Mouse (Mus musculus): Measurements from ENCODE around the gene Usp29.

Usp29 gene

GRCm38 (mm10) chr7:6730241-6730640, at the start of gene Usp29, which contains the start of gene Peg3:
Gene Usp29 (plus strand): TSS chr7:6730578.
Gene Peg3 (minus strand): TSS chr7:6730431.
- peak; percentile 88 for DNase-seq (ENCODE audit: extremely low spot score)

DNA sequence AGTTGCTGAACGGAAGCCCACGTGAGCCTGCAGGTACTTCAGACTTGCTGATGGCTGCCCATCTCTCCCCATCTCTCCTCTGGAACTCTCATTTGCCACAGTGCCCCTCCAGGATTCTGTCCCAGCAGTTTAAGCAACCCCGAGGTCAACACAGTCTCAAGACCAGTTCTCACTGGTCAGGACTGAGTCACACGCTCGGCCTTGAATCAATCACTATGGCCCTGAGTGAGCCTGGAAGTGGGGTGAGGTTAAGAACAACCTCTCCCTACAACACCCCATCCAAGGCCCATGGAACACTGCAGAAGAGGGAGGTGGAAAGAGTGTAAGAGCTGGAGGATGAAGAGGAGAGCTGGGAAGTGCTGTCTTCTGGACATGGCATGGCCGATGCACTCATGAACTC, 44.9 kb upstream of the Usp29 start:
- DNase-seq (ENCODE audit: extremely low spot score): no peak

DNA sequence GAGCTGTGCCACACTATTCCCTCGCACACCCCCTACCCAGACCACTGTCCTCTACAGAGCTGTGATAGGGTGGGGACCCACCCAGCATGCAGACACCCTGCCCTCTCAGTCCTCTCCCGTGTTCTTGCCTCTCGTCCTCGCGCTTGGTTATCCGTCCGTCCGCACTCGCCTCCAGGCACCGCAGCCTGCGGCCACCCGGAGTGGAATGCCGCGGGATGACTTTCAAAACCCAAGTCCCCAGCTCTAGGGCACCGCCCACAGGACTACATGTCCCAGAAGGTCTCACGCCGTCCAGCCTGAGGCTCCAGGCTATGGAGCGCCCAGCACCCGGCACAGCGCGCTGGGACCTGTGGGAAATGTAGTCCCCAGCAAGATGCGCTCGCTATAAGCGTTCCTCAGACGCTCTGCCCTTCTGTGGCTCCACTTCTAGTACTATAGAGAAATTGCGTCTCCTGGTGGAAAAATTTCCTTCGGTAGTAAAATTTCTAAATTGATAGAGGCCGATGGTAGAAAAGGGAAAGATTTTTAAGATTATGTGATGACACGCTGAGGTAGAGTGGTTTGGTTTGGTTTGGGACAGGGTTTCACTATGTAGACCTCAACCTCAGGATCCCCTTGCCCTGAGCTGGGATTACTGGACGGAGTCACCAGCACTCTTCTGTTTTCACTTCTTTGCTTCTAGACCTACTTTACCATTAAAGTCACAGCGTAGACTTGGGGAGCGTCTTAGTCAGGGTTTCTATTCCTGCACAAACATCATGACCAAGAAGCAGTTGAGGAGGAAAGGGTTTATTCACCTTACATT, 33.9 kb upstream of the Usp29 start, which contains the start of gene Zim1:
Gene Zim1 (minus strand): TSS at position 210 of the 805 bp plus-strand sequence.
- DNase-seq (ENCODE audit: extremely low spot score): peak; percentile 85

DNA sequence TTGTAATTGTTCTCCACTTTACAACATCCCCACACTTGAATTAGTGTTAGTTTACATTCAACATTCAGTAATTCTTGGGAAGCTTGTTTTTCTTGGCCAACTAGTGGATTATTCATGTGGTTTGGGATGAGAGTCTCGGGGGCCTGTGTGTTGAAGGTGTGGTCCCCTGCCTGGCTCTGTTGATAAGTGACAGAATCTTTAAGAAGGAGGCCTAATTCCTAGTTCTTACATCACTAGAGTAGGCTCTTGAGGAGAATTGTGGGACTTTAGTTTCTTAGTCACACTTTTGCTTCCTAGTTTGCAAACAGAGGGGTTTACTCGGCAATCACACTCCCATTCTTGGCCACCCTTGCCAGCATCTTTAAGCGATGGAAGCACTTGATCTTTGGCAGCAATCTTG, 31.1 kb upstream of the Usp29 start:
- DNase-seq (ENCODE audit: extremely low spot score): no peak

DNA sequence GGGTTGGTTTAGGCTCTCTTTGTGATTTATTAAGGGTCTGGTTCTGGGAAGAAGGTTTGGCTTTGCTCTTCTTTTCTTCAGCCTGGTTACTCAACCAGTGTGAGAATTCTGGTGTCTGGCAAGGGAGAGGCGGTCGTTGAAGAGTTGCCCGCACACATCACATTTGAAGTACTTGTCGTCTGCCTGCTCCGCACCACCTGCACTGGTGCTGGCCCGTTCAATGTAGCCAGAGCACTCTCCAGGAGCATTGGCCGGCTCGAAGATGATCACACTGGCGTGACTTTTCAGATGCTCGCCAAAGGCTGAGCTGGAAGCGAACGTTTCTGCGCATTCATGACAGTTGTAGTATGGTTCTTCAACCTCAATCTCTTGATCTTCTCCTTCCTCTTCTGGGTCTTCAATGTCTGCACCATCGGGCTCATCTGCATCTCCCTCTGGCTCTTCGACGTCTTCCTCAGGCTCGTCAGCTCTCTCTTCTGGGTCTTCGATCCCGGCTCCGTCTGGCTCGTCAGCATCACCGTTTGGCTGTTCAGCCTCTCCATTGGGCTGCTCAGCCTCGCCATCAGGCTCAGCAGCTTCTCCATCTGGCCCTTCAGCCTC, 22.9 kb upstream of the Usp29 start:
- no peak for DNase-seq (ENCODE audit: extremely low spot score)

DNA sequence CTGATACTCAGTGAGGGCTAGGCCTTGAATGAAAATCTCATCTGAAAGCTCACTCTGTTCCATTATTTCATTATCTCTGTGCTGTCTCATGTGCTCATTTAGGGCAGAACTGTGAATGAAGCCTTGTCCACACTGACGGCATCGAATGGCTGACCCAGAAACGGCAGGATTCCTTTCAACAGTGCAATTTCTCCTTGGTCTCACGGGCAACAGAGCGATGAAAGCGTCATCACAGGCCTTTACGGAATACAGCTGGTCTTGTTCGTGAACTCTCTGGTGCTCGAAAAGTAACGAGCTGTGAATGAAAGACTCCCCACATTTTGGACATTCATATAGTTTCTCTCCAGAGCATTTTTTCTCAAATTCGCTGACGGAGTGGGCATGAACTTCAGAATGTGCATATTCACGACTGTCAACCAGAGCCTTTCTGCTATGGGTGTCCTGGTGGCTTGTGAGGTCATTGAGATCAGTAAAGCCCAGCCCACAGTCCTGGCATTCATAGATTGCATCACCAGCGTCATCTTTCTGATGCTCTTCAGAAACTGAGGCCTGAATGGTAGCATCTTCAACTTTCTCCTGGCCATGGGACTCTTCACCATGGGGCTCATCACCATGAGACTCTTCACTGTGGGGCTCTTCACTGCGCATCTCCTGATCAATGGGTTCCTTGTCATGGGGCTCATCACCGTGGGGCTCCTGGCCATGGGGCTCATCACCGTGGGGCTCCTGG, 21.8 kb upstream of the Usp29 start:
- no peak for DNase-seq (ENCODE audit: extremely low spot score)

DNA sequence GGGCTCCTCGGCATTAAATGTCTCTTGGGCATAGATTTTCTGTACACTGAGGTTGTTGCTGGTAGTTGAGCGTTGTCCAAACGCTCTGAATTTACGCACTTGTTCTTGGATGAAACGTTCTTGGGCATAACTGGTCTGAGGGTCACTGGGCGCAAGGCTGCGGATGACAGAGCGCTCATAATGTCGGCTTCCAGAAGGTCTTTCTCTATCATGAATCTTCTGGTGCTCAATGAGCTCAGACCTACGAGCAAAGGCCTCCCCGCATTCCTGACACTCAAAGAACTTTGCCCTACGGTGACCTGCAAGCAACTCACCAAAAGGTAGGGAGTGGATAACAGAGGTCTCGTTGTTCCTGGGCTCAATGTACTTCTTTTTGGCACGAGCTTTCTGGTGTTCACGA, 21.0 kb upstream of the Usp29 start:
- no peak for DNase-seq (ENCODE audit: extremely low spot score)

DNA sequence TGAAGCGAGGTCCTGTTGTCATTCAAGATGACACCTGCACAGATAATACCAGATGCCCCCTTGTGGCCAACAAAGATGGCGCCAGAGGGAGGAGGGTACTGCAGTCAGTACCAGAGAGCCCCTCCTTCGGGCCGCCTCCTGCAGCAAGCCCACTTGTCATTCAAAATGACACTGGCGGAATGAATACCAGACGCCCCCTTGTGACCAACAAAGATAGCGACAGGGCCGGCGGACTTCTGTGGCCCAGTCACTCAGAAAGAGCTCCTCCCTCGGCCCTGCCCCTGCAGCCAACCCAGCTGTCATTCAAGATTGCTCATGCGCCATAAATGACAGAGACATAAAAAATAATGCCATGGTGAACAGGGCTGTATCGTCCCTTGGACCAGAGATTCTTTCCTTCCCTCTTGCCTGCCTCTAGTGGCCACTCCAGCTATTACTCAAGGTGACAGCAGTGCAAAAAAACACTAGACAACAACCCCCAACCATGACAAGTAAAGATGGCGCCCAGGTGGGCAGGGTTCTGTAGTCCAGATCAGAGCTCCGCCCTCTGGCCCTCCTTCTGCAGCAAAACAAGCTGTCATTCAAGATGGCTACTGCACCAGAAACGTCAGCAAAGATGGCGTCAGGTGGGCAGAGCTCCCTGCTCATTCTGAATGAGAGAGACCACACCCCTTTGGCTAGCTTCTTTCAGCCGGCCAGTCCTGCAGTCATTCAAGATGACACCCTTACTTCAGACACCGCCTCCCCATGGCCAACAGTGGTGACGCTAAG, 2.8 kb upstream of the Usp29 start:
- DNase-seq (ENCODE audit: extremely low spot score): peak; percentile 72

GRCm38 (mm10) chr7:6728263-6728931, 2.0 kb upstream of the Usp29 start:
- peak; percentile 89 for DNase-seq (ENCODE audit: extremely low spot score)

DNA sequence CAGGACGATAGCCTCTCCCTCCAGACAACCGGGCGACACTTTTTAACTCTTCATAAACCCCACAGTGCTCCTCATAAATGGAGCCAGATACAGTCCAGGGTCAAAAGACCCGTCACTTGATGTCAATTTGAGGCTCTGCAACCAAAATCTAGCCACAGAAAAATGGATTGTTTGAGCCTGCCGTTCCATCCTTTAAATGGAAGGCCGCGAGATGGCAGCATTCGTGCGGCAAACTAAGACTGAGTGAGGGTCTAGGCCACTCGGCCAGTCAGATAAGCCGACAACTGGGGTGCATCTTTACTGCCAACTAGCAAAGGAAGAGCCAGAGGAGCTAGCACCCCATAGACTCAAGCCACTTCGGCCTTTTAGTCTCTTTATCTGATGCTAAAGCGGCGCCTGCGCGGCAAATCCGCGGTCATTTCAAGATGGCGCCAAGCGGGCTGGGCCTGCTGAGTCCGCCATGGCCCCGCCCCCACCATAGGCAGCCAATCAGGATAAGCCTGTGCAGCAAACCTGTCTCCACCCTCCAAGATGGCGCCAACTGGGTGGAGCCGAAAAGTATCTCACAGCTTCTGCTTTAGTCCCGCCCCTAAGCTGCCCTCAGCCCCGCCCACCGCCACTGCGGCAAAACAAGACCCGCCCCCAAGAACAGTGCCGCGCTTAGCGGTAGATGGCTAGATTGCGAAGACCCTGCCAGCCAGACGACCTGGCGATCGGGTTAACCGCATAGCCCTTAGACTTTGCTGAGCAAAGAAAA, 1.1 kb upstream of the Usp29 start:
- DNase-seq (ENCODE audit: extremely low spot score): peak; percentile 91

GRCm38 (mm10) chr7:6730801-6731200, 423 bp downstream of the Usp29 start:
- DNase-seq (ENCODE audit: extremely low spot score): peak; percentile 55

GRCm38 (mm10) chr7:6731373-6731772, 995 bp downstream of the Usp29 start:
- DNase-seq (ENCODE audit: extremely low spot score): no peak

GRCm38 (mm10) chr7:6731930-6732329, 1.6 kb downstream of the Usp29 start:
- DNase-seq (ENCODE audit: extremely low spot score): no peak

- no peak for DNase-seq (ENCODE audit: extremely low spot score)
Observed at GRCm38 (mm10) chr7:6736060-6736459, 5.7 kb downstream of the Usp29 start.

DNA sequence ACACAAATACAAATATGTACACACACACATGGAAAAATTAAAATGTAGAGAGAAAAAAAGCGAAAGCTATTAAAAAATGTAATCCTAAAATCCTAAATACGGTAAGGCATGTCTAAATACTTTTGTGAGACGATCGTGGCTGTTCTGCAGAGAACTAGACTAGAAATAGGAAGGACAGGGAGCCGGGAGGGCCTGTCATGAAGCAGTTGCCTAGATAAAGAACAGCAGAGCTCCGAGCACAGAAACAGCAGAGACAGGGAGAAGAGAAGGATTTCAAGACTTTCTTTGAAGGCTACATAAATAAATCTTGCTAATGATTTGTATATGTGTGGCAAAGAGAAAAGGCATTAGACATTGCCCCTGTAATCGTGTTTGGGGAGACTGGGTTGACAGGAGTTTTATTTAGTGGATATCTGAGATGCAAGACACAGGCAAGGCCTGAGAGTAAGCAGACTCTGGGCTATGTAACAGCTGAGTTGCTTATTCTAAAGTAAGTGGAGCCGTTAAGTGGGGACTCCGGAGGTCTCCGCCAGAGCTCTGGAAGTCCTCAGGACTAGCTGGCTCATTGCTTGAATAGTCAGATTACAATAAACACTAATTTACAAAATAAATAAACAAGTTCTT, 14.0 kb downstream of the Usp29 start:
- DNase-seq (ENCODE audit: extremely low spot score): no peak

DNA sequence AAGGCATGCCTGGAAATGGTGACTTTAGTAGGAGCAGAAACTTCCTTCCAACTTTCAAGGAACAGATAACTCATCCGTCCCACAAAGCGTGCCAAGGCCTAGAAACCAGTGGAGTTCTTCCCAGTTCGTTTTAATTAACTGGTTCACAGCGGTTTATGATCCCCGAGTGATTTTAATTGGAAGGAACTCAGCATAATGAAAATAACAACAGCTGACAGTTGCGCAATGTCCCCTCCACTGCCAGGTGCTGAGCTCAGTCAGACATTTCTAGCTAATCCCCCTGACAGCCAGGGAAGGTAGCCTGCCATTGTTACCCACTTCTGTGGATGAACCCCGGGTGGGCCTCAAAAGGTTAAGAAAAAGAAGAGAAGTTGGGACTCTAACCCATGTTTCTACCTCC, 18.8 kb downstream of the Usp29 start:
- no peak for DNase-seq (ENCODE audit: extremely low spot score)

- peak; percentile 44 for DNase-seq (ENCODE audit: extremely low spot score)
Observed at GRCm38 (mm10) chr7:6753440-6753839, 23.1 kb downstream of the Usp29 start.

GRCm38 (mm10) chr7:6756777-6757291, 26.5 kb downstream of the Usp29 start:
- no peak for DNase-seq (ENCODE audit: extremely low spot score)

DNA sequence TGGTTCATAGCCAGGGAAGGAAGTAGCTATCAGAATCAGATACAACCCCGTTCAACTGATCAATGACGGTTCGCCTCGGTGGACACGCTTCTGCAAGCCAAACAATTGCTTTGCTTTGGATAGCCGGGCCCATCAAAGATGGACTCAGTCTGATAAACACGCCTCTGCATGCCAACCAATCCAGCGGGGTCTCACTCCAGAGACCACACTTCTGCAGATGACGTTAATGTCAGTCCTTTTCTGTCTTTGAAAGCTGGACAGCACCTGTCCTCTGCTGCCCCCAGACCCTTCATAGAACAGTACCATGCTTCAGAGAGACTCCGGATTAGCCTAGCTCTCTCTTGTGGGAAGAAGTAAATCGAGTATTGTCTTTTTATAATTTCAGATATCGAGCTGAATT, 29.3 kb downstream of the Usp29 start:
- DNase-seq (ENCODE audit: extremely low spot score): no peak

GRCm38 (mm10) chr7:6760170-6760569, 29.8 kb downstream of the Usp29 start:
- no peak for DNase-seq (ENCODE audit: extremely low spot score)

Measured in embryo, embryonic 9.5 days (tissue).